8 mouse cellular contexts compared by ENCODE assay signal in the genomic region with DNA sequence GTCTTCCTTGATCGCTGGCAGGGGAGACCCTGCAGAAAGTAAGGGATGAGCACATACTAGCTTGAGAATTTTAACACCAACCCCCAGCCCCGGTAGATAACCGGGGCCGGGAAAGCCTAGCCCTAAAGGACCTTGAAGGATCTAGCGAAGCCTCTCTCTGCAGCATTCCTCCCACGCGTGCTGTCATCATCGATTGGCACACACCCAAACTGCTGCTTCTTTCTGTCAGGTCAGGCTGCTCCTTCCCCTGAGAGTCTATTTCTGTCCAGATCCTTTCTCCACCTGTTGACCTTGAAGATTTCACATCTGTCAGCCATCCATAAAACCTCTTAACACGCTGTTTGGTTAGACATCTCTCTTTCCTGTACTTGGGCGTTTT. TPM values are rescaled to one million over a fixed set of nuclear protein-coding genes. Genes with fewer than 3 reads are reported as not detected.
DNase-seq lines count a peak whose midpoint lies in the region; ATAC-seq lines count a peak whose summit lies in the region.

No protein-coding gene starts in this region.

- WGBS in forebrain, embryonic 12.5 days: 21% methylated on average over 10 of the region's 10 CpGs
- WGBS in kidney, embryonic 16.5 days: 10% methylated on average over 10 of the region's 10 CpGs

- peaks cover 10% of the 10 kb centered on the region for H3K36me3 ChIP-seq in megakaryocyte, embryonic 14.5 days (replicated peaks; ENCODE audit: low read length)
- no peaks in the 10 kb centered on the region for H3K36me3 ChIP-seq in forebrain, embryonic 12.5 days (replicated peaks)
- no peaks in the 10 kb centered on the region for H3K36me3 ChIP-seq in kidney, embryonic 16.5 days (ENCODE audit: insufficient read depth, low read length)

- H3K4me1 ChIP-seq in megakaryocyte, embryonic 14.5 days: peaks cover 57% of the 10 kb centered on the region
- peaks cover 43% of the 10 kb centered on the region for H3K4me1 ChIP-seq in forebrain, embryonic 12.5 days
- peaks cover 37% of the 10 kb centered on the region for H3K4me1 ChIP-seq in kidney, embryonic 16.5 days (ENCODE audit: insufficient read depth, low read length)

- peak overlapping the region; percentile 69 for H3K4me2 ChIP-seq in forebrain, embryonic 12.5 days
- peak overlapping the region; percentile 75 for H3K4me2 ChIP-seq in kidney, embryonic 16.5 days (replicated peaks; ENCODE audit: low read depth, low read length)

- no peak for ATAC-seq in megakaryocyte, adult 5-6 weeks (ENCODE audit: poor library complexity, severe bottlenecking)
- no peak for ATAC-seq in forebrain, embryonic 12.5 days (ENCODE audit: low FRiP score)
- no peak; the same call in 1 of the 2 replicates for ATAC-seq in kidney, embryonic 16.5 days (ENCODE audit: low FRiP score, low TSS enrichment)

- H3K4me3 ChIP-seq in megakaryocyte, embryonic 14.5 days (replicated peaks): peak overlapping the region; percentile 96
- H3K4me3 ChIP-seq in forebrain, embryonic 12.5 days (replicated peaks): peak overlapping the region; percentile 72
- H3K4me3 ChIP-seq in kidney, embryonic 16.5 days (ENCODE audit: low read length): peak overlapping the region; percentile 80

- H3K27ac ChIP-seq in forebrain, embryonic 12.5 days: 0 out of 2 replicates have a peak overlapping the region, but pooled peaks have one; percentile 50
- H3K27ac ChIP-seq in kidney, embryonic 16.5 days (ENCODE audit: low read length): peak overlapping the region; percentile 46

- H3K9me3 ChIP-seq in megakaryocyte, embryonic 14.5 days: no peaks in the 10 kb centered on the region
- no peaks in the 10 kb centered on the region for H3K9me3 ChIP-seq in forebrain, embryonic 12.5 days
- H3K9me3 ChIP-seq in kidney, embryonic 16.5 days (ENCODE audit: low read length): no peaks in the 10 kb centered on the region

- H3K9ac ChIP-seq in forebrain, embryonic 12.5 days: peak overlapping the region; percentile 69
- peak overlapping the region; percentile 70 for H3K9ac ChIP-seq in kidney, embryonic 16.5 days (replicated peaks; ENCODE audit: low read length)

- H3K27me3 ChIP-seq in megakaryocyte, embryonic 14.5 days (replicated peaks): no peaks in the 10 kb centered on the region
- H3K27me3 ChIP-seq in forebrain, embryonic 12.5 days: peaks cover 25% of the 10 kb centered on the region
- H3K27me3 ChIP-seq in kidney, embryonic 16.5 days (ENCODE audit: insufficient read depth, low read length): no peaks in the 10 kb centered on the region

- peak; percentile 61 for DNase-seq in adrenal gland, adult 8-10 months
- peak; percentile 34 to 50 for DNase-seq in lung, adult 18-20 months
- DNase-seq in retina, postnatal 1 day: peak; percentile 57
- DNase-seq in thymus, adult 18-20 months: no peak

RNA-seq across cellular contexts. Expression of a gene that starts 0.7 kb away (rescaled TPM):
- 3.4 and 10.7 TPM in 2 replicates for polyA plus RNA-seq in megakaryocyte, embryonic 14.5 days (2012; ENCODE audit: insufficient read depth, low replicate concordance)
- 7.5 and 9.0 TPM in 2 replicates for total RNA-seq in megakaryocyte, adult 5-6 weeks (2015)
- 4.1 and 5.0 TPM in 2 replicates for total RNA-seq in megakaryocyte, adult 5-6 weeks (2017)
- total RNA-seq in adrenal gland, adult 8-10 months (2022): 100 to 1,000 TPM; 106 to 317 (median 154) TPM
- 57.6 and 58.8 TPM in 2 replicates for polyA plus RNA-seq in forebrain, embryonic 12.5 days (2016; fragmentation: Nextera tagmentation; extraction: Ambion mirVana)
- polyA plus RNA-seq in kidney, embryonic 16.5 days (2015; fragmentation: Nextera tagmentation; extraction: Ambion mirVana): 65.9 and 69.1 TPM in 2 replicates

Comparison
In these comparisons a context has a peak if more than half of its experiments do, and no peak if none do; other contexts are left out.
1. DNase-seq: peak in adrenal gland, adult 8-10 months (single experiment), lung, adult 18-20 months (2 of 2) and retina, postnatal 1 day (single experiment); none in thymus, adult 18-20 months (0 of 2).
2. Peak in every context shown above with its lines, with median percentiles within 50 percentile points of each other: H3K4me3 ChIP-seq.